Mouse (Mus musculus): ENCODE results near the gene Spata6.

Spata6 gene

DNA sequence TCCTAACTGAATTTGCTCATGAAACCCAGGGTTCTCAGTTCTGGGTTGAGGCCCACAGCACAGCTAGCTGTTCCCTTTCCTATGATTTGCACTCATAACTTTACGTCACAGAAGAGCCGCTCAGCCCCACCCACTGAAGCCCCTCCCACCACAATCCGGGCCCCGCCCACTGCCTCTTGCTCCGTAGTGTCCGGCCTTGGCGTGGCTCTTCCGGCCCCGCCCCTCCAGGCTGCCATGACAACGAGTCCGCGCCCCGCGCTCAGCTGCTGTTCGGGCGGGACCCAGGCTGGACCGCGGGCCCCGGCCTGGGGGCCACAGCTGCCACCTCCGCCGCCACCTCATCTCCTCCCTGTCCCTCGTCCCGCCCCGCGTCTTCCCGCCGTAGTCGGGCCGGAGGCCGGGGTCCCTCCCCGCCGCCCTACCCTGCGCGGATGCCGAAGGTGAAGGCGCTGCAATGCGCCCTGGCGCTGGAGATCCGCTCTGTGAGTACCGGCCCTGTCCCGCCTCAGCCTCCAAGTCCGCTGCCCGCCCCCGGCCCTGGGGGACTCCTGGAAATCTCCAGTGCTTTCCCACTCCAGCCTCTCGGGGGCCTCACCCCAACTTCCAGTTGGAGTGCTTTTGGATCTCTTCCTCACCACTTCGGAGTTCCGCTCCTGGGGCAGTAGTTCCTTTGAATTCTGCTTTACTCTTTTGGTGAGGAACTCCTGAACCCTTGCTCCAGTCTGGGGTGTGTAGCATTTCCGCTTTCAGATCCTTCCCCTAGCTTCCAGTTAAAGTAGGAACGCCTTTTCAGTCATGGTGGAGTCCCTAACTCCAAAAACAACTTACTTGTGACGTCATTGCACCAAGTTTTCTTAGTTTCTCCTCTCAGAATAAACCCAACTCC, at the start of gene Spata6:
Gene Spata6, plus strand, starts transcription at position 209 of the 886 bp plus-strand sequence.
- DNase-seq (ENCODE audit: low spot score) = peak; percentile 77

DNA sequence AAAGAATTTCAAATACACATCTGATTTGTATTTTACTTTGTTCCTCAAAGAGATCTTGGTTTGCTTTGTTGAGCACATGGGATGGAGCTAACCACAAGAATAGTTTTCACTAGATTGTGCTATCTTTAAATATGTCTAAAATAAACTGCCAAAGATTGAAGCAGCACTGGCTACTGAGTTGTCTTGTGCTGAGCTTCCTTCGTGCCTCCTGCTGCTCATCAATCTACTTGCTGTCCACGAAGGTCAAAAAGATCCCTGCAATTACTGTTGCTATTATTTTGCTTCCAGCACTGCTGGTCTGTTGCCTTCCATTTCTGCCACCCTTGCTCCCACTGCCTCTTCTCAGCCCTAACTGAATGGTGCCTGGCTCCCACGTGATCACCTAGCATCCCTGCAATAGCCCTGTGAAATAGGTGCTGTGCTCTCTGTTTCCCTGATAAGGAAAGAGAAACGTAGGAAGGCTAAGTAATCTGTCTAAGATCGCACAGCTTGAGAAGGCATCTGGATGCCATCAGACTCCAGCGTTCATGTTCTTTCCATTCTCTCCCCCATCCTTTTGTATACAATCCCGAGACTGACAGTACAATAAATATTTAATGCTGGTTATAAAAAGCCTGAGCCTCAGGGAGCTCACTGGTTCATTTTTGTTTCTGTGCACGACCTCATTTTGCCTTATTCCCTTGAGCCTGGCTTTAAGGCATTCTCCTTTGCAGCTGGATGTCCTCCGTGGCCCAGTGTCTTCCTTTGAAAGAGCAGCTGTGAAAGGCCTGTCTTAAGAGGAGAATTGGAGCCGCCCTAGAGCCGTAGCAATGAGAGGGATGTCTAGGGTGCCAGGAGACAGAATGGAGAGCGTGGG, 49.0 kb upstream of the Spata6 start:
- DNase-seq (ENCODE audit: low spot score) = peak; percentile 14

DNA sequence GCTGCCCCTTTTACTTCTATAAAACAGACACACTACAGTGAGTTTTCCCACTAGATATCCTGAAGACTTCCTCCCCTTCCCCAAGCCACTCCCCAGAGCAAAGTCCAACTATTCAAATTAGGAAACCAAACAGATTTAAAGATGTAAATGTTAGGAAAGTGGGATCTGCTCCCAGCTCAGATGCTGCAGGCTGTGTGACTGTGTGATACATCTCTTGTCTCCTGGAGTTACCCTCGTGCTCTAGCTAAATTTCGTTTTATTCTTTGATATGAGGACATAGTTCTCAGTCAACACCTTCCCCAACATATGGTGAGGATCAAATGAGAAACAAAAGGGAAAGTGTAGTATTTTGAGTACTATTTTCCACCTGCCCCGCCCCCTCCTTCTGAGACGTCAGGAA, 48.3 kb upstream of the Spata6 start:
- DNase-seq (ENCODE audit: low spot score) = no peak

DNA sequence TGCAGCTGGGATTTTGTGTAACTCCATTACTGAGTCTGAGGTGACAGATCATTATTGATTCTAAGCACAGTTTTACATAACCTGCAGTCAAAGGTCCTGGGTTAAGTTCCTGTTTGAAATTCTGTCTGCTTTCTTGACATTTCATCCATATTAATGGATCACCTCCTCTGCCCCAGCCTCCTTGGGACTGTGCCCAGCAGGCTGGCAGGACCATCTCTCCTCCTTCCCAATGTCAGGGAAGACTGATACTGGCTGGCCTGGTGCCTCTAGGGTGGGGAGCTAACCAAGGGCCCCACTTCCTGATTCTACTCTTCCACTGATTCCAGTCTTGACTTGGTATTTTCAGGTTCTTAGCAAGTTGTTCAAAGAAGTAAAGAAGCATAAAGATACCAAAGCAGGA, 45.9 kb upstream of the Spata6 start:
- no peak for DNase-seq (ENCODE audit: low spot score)

DNA sequence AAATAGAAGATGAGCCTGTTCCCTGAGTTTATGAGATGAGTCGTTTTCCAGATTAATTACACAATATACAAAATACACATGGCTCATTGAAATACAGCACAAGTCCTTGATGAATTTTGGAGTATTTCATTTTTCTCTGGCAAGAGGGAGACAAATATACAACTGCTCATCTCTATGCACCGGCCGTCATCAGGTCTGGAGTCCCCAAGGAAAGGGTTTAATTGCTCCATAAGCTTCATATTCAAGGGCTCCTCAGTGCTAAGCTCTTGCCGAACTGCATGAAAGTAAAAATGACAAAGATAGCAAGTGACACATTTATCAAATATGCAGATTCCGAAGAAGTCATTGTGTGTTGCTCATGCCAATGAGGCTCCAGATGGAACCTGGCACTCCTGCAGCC, 37.9 kb upstream of the Spata6 start:
- no peak for DNase-seq (ENCODE audit: low spot score)

DNA sequence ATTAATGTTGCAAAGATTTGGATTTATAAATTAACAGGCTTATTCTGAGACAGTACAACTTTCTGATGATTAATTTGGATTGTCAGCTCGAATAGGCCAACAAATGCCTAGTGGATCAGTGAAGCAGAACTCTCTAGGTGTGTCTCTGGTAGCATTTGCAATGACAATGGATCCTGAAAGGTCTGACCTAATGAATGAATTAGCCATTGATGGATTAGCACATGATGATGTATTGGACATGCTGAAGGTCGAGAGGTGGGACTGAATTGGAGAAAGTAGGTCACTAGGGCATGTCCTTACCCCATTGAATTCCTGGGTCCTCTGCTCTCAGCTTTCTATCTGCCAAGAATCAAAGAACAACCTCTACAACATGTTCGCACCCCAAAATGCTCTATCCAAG, 37.0 kb upstream of the Spata6 start:
- DNase-seq (ENCODE audit: low spot score) = no peak

DNA sequence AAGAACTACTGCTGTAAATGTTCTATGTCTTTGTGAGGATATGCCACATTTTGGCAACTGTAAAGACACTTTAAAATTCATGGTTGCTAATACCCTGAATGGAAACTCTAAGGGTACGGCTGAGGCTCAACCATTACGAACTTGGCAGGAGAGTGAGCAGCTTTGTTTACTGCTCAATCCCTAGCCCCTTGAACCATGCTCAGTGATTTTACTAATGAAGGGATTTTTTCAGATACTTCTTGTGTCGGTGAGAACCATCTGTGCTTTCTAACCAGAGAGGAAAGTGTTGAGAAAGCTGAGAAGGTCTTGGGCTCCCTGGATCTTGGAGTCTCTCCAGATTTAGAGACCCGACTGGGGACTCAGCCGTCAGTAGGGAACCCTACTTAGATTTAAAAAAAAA, 35.9 kb upstream of the Spata6 start:
- no peak for DNase-seq (ENCODE audit: low spot score)

DNA sequence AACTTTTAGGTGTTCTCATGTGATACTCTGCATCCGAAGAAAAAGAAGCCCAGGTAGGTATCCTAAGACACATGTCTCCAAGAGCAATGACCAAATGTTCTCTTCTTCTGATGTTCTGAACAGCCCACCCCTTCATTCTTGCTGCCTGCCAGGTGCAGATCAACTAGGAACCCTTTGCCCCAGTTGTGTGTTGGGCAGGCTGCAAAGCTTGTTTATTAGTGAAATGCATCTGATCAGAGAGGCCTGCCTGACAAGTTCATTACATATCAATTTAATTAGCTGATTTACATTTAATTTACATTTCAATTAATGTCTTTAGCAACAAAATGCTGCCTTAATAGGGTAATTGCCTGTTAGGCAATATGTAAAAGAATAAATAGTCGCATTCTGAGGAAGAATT, 33.8 kb upstream of the Spata6 start:
- no peak for DNase-seq (ENCODE audit: low spot score)

DNA sequence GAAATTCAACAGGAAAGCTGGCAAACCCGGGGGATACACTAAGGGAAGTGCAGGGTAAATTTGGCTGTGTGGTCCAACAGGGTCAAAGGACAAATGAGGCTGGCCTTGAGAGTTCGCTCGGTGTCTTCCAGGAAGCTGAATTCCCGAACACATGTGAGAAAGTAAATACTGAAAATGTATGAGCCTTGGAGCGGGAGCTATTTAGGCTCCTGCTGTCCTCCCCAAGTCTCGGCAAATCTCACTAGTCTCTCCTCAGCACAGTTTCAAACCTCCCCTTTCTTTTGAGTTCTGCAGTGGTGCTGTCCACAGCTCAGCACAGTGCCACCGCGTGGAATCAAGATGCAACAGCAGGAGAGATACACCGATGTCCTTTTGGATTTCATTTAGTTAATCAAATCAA, 32.8 kb upstream of the Spata6 start:
- peak; percentile 38 for DNase-seq (ENCODE audit: low spot score)

DNA sequence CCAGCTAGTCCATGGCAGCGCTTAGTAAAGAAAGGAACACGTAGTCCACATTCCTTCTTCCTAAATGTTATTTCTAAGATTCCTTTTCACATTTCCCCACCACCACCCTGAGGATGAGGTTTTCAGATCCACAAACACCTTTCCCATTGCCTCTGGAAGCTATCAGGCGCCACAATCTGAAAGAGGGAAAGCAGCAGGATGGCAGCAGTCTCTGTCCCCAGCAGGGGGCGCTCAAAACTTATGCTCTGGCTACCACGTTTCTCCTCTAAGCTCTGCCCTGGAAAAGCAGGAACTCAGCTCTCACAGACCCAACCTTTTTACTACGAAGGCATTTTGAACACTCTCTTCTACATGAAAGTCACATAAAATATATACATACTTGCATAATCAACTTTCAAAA, 32.2 kb upstream of the Spata6 start:
- DNase-seq (ENCODE audit: low spot score) = peak; percentile 69

DNA sequence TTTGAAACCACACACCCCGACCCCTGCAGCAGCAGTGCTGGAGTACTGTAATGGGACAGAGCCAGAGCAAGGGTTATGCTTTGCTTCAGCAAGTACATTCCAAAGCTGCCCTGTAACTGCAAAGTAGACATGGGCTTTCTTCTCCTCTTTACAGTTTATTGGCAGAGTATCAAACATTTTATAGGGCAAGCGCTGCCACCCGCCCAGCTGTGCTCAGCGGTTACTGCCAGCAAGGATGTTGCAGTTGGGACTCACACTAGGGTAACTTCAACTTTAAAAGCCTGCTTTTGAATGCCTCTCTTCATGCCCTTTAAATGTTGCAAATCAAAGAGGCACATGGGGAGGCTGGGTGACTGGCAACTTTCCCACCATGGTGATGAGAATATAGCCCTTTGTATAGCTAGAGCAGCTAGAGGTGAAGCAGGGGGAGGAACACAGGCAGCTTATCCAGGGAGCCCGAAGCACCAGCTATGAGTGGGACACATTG, 28.7 kb upstream of the Spata6 start:
- no peak for DNase-seq (ENCODE audit: low spot score)

DNA sequence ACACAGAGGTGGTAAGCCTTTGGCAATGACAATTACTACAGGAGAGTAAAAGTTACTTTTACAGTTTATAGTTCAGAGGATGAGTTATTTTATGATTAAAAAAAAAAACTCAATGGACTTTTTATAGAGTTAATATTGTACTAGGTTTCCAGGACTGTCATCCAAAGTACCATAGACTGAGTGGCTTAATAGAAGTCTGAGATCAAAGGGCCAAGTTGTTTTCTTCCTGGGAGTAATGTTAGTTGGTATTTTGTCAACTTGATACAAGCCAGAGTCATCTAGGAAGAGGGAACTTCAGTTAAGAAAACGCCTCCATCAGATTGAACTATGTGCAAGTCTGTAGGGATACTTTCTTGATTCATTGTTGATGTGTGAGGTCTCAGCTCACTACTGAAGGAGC, 18.4 kb upstream of the Spata6 start:
- no peak for DNase-seq (ENCODE audit: low spot score)

DNA sequence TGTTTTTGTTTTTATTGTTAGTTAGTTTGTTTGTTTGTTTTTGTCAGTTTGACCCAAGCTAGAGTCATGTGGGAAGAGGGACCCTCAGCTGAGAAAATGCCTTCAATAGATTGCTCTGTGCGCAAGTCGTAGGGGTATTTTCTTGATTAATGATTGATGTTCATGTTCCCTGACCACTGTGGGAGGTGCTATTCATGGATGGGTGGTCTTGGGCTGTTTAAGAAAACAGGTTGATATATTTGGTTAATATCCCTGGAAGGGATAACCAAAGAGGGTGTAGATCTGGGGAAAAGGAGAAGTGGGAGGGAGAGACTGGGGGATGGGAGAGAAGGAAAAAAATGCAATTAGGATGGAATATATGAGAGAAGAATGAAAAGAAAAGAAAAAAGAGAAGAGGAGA, 15.7 kb upstream of the Spata6 start:
- DNase-seq (ENCODE audit: low spot score) = no peak

DNA sequence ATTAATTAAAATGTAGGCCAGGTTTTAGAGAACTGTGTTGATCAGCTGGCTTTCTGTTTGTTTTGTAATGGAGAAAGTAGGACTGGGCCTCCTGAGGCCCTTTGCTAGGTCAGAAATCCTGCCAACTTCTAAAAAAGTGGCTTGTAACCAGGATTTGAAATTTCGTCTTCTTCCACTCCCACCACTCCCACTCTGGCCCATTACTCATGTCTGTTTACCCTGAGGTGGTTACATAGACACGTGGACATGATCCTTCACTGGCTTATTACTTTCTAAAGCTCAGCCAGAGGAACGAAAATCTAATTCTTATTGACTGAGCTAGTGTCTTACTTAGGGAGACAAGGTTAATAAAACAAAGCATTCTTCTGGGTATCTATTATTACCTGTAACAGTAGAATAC, 14.8 kb upstream of the Spata6 start:
- DNase-seq (ENCODE audit: low spot score) = no peak

DNA sequence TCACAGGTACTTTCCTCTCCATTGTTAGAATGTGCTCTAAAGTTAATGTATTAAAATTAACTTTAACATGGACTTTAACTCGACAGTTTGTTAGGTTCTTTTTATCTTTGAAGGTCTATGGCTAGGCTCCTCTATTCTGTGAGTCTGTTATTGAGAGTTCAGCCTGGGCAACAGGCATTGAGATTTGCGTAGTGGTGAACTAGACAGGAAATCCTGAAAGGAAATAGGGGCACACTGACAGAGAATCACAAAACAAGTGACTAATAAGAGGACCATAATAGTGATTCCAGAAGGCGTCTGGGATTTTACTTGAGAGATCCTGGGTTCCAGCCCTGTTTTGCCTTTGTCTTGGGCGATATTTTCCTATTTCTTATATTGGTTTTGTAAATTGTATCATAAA, 488 bp upstream of the Spata6 start:
- DNase-seq (ENCODE audit: low spot score) = no peak

DNA sequence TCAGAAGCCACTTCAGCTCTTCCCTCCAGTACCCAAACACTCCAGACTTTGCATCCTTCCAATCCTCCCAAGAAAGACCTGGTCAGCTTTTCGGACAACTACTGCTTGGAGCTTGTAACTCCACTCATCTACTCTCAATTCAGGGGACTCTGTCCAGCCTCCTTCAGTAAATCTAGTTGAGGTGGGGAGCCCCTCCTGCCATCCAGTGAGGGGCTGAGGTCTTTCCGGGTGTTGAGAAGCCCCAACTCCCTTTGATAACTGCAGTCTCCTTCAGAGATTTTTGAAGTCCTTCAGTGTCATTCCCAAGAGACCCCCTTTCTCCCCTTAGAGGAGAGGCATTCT, 849 bp downstream of the Spata6 start:
- no peak for DNase-seq (ENCODE audit: low spot score)

DNA sequence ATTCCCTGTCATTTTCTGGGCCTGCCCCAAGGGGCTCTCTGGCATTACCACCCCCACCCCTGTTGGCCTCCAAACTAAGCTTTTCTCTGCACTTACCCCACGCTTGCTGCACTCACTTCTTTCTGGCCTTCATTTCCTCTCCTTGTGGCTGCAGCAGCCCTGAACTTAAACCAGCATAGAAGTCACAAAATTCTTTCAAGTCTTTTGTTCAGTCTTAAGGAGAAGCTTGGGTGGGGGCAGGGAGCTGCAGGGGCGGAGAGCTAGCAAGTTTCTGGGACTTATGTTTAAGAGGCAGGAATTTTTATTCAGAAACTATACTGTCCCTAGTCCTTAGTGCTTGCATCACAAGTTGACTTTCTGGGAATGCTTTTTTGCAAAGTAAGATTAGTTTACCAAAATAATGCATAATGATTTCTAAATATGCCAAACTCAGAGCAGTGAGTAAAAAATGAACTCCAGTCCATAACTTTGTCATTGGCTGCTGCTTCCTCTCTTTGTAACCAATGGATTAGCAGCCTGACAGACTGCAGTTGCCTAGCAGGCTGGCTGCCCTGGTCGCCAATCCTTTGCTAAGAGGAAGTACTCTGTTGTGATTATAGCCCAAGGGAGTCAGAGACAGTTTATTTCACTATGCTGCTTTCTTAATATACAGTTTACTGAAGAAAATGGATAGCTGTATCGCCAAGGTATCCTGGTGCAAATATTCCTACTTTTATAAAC, 1.5 kb downstream of the Spata6 start:
- no peak for DNase-seq (ENCODE audit: low spot score)

DNA sequence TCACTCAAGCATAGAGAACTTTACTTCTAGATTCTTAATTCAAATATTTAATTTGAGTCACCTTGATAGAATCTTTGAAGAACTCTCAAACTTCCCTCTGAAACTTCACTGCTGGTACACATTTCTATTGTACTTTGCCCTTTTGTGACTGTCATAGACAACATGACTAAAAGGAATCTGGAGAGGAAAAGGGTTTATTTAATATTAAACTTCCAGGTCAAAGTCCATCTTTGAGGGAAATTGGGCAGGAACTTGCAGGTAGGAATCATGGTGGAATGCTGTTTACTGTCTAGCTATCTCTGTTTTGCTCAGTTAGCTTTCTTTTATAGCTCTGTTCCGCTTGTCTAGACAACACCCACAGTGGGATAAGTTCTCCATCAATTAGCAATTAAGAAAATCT, 17.8 kb downstream of the Spata6 start:
- DNase-seq (ENCODE audit: low spot score) = no peak

DNA sequence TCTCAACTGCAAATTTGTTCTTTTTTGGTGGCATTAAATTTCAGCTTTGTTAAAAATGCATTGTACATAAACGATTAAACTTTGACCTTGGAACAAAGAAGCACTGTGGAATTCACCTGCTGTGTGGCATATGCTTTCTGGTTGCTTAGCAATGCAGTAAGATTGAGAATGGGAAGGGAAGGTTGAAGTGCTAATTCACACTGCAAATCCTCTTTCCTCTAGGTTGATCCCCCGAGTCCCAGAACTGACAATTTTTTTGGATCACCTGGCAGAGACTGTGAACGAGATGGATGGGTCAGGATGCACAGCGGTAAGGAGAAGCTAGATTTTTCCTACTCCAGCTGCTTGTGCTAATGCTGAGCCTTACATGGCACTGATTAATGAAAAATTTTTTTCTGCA, 60.7 kb downstream of the Spata6 start:
- DNase-seq (ENCODE audit: low spot score) = no peak

DNA sequence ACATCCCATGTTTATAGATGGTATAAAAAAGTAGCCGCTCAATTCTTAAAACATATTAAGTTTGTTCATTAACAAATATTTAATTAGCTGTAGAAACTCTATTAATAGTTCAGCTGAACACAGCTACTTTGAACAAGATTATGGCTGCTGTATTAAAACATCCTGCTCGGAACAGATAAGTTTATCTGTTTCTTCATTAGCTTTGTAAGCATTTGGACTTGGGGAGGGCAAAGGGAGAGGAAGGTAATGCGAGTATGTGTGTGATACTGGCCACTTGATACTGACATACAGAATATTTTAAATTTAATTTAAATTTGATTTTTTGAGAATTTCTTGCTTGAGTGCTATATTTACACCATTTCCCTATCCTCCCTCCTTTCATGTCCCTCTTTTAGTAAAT, 80.1 kb downstream of the Spata6 start:
- DNase-seq (ENCODE audit: low spot score) = no peak

DNA sequence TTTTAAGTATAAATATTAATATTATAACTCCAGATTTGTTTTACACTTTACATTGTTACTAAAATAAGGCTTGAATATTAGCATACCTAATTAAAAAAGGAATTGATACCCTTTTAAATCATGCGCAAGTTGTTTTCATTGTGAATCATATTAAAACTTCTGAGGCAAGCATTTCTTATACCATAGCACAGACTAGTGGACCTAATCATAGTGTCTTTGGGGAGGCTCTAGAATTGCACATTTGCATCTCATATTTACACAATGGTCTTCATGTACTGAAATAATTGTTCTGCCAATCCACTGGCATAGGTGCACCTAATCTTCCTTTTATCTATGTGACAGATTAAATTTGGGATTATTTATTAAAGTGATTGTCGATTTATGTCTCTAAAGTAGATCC, 83.4 kb downstream of the Spata6 start:
- no peak for DNase-seq (ENCODE audit: low spot score)

DNA sequence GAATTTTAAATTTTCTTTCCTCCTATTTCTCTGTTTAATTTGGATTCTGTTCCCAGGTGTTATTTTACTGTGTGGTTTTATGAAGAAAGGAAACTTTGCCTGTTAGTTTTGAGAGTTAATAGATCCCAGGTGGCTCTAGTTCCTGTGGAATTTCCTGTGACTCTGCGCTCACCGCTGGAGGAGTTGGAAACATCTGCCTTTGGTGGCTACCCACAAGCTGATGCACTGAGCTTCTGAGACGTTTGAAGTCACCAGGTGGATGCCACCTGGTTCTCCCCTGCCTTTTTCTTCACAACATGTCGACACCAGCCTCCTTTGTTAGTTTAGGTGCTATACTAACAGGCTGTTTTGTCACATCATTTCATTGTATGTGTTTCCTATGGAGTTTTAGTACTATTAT, 97.7 kb downstream of the Spata6 start:
- no peak for DNase-seq (ENCODE audit: low spot score)

DNA sequence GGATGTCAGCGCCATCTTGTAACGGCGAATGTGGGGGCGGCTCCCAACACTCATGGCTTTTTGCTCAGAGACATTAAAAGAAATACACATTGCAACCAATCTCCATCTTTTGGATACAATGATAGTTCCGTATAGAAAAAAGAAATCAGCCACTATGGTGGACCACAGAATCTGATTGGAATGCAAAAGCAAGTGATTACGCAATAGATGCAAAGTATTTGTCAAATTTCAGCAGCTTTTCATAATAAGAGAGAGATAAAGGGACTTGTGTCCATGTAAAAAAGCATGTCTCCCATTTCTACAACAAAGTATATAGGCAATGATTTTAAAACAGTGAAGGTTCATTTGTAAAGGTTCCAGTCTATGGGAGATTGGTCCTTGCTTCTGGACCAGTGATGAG, 119.1 kb downstream of the Spata6 start:
- DNase-seq (ENCODE audit: low spot score) = no peak

All from MN1 (cell line).